Mouse (Mus musculus) spleen, adult 2 months (tissue): ENCODE data around the gene Mif4gd.

Experiments used
- CTCF ChIP-seq: fragments of 200-500 bp; IDR thresholded peaks from 2 replicates; pipeline ENCODE4 v1.5.1; 2011; ENCODE audit warnings: mild to moderate bottlenecking, inconsistent platforms; ENCODE audit not compliant: insufficient read depth, insufficient read length, insufficient replicate concordance; ENCODE audit errors: extremely low read depth
- POLR2A ChIP-seq: fragments of 200-500 bp; IDR thresholded peaks from 2 replicates; pipeline ENCODE4 v1.6.1; 2011; ENCODE audit warnings: low read depth, low read length, inconsistent platforms

GRCm38 (mm10) chr11:115643265-115643664 lies 30.5 kb upstream of the Mif4gd start:
- no peak for TF ChIP-seq POLR2A
- no peak for TF ChIP-seq CTCF
